Mouse (Mus musculus) adrenal gland, adult 10 weeks (tissue): ENCODE data around the gene Lilra5. TPM values are rescaled to one million over a fixed set of nuclear protein-coding genes. Genes with fewer than 3 reads are reported as not detected.

Experiments
- polyA plus RNA-seq: library from polyadenylated mRNA; stranded (reverse); fragments of 350-450 nt; fragmentation: Illumina TruSeq; extraction: RNeasy Lipid Tissue Mini Kit (QIAGEN cat#74804); gene quantifications from one replicate; pipeline ENCODE4 v1.2.3, GENCODE M21; 2014; ENCODE audit warnings: low read depth, low replicate concordance

Gene Lilra5
- polyA plus RNA-seq: 6.6 TPM

DNA sequence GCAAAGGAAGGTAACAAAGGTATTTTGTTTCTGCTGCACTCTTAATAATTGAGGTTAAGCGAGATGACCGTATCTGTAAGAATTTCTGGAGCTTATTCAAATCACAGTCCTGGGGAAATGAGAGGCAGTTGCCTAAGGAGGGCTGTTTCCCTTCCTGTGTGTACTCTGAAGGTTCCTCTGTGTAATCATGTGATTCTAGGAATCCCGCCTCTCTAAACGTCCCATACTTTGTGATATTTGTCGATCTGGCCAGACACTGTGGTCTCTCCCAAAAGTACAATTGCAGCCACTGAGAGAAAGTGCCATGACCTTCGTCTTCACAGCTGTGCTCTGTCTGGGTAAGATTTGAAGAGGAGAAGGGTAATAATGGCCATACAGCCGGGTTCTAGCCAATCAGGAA is at the start of gene Lilra5:
Gene Lilra5 (plus strand): TSS at position 301 of the 400 bp plus-strand sequence.

Other genes starting within 250 kb of the Lilra5 start
- gene Lair1, start 174.6 kb upstream of the Lilra5 start, polyA plus RNA-seq: 7.4 TPM
- 1.9 TPM for gene Ttyh1, start 118.3 kb upstream of the Lilra5 start, polyA plus RNA-seq
- gene Leng8, start 100.7 kb upstream of the Lilra5 start, polyA plus RNA-seq: 21.6 TPM
- 0.76 TPM for gene Leng9, start 87.4 kb upstream of the Lilra5 start, polyA plus RNA-seq
- gene Cdc42ep5, start 72.9 kb upstream of the Lilra5 start, polyA plus RNA-seq: not detected
- gene Ncr1, start 100.0 kb downstream of the Lilra5 start, polyA plus RNA-seq: 0.70 TPM
- not detected for gene Gp6, start 160.0 kb downstream of the Lilra5 start, polyA plus RNA-seq
- 5.3 TPM for gene Rdh13, start 207.9 kb downstream of the Lilra5 start, polyA plus RNA-seq
- 0.35 TPM for gene Eps8l1, start 222.9 kb downstream of the Lilra5 start, polyA plus RNA-seq